Mouse (Mus musculus) liver, postnatal 0 days (tissue): ENCODE data around the gene Dennd2a. TPM values are rescaled to one million over a fixed set of nuclear protein-coding genes. Genes with fewer than 3 reads are reported as not detected.

Experiments used
- ATAC-seq: fragments of 200-750 bp; cut with Nextera tagmentation; 2 replicates; pipeline ENCODE4 v1.8.0; 2017; ENCODE audit warnings: mild to moderate bottlenecking, moderate library complexity
- DNase-seq: peaks from one replicate; pipeline ENCODE4 v3.0.0-alpha.2; 2016
- H3K27ac ChIP-seq: fragments of 300-500 bp; sonication (generic); 2 replicates; pipeline ENCODE4 v1.5.1; 2014; ENCODE audit warnings: antibody characterized with exemption, moderate library complexity, mild to moderate bottlenecking, low read depth
- H3K27me3 ChIP-seq: fragments of 300-500 bp; sonication (generic); 2 replicates; pipeline ENCODE4 v1.6.1; 2014; ENCODE audit warnings: low read length, control low read depth, mixed read lengths; ENCODE audit not compliant: insufficient read depth
- H3K36me3 ChIP-seq: fragments of 300-500 bp; sonication (generic); replicated peaks from 2 replicates; pipeline ENCODE4 v1.6.1; 2014; ENCODE audit warnings: mild to moderate bottlenecking, control low read depth, low read length, moderate library complexity, mixed read lengths; ENCODE audit not compliant: insufficient read depth
- H3K4me1 ChIP-seq: fragments of 300-500 bp; sonication (generic); 2 replicates; pipeline ENCODE4 v1.6.1; 2014; ENCODE audit warnings: antibody characterized with exemption, mild to moderate bottlenecking, control low read depth; ENCODE audit not compliant: insufficient read depth
- H3K4me2 ChIP-seq: fragments of 300-500 bp; sonication (generic); 2 replicates; pipeline ENCODE4 v1.6.1; 2014; ENCODE audit warnings: low read depth, mild to moderate bottlenecking, low read length, moderate library complexity, mixed read lengths
- H3K4me3 ChIP-seq: fragments of 300-500 bp; sonication (generic); 2 replicates; pipeline ENCODE4 v1.5.1; 2014; ENCODE audit warnings: low read depth, low read length
- H3K9ac ChIP-seq: fragments of 300-500 bp; sonication (generic); replicated peaks from 2 replicates; pipeline ENCODE4 v1.6.1; 2014; ENCODE audit warnings: mild to moderate bottlenecking, moderate library complexity
- H3K9me3 ChIP-seq: fragments of 300-500 bp; sonication (generic); 2 replicates; pipeline ENCODE4 v1.6.1; 2016; ENCODE audit warnings: mild to moderate bottlenecking, control low read depth, low read length, mixed read lengths
- CTCF ChIP-seq: sonication (generic); IDR thresholded peaks from 2 replicates; pipeline ENCODE4 v1.5.1; 2016; ENCODE audit warnings: antibody characterized with exemption, low read depth
- EP300 ChIP-seq: IDR thresholded peaks from 2 replicates; pipeline ENCODE4 v1.6.1; 2016; ENCODE audit warnings: antibody characterized with exemption, low read depth, mild to moderate bottlenecking
- WGBS: fragments of 180-500 bp; shearing (Covaris S2); extraction: QIAGEN DNeasy Blood & Tissue Kit; methylation state at CpG from one replicate; pipeline ENCODE4 v1.1.7; 2014; ENCODE audit not compliant: insufficient replicate concordance; 5-methylcytosine and 5-hydroxymethylcytosine counted together
- polyA plus RNA-seq: library from polyadenylated mRNA; unstranded; fragments of >200 nt; fragmentation: Nextera tagmentation; extraction: Ambion mirVana; gene quantifications from 2 replicates; pipeline ENCODE4 v1.2.1, GENCODE M21; 2015

Dennd2a gene
- polyA plus RNA-seq, 1 experiment from 2014 or later, result 1.6 TPM

DNA sequence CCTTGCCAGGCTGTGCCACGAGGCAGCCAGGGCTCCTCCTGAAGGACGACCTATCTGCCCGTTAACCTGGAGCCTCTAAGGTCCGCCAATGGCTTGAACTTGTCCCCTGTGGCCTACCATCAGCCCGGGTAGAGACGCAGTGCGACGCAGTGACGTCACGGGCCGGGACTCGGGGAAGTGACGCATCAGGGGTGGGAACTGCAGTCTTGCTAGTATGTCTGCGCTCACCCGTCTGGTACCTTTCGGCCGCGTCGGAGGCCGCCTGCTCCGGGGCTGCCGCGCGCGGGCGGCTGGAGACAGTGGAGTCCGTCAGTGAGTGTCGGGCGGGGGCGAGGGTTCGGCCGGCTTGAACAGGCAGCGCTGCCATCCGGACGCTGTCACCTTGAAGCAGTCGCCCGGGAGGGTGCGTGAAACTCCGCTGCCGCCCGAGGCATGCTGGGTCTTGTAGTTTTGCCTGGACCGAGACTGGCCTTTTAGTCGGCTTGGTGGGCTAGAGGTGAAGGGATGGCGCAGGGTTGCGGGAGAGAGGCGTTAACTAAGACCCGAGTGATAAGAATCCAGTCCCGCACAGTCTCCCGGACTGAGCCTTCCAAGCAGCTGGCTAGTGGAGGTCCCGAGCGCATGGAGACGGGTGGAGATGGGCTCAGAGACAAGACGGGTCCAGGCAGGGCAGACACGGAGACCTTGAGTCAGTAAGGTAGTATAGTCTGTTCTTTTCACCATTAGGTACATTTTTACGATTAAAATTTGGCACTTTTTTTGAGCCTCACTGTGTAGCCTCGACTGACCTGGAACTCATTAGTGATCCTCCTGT lies 34.9 kb upstream of the Dennd2a start, which contains the start of gene Ndufb2:
Gene Ndufb2, plus strand, starts transcription at position 174 of the 814 bp plus-strand sequence.
- H3K4me1 ChIP-seq, result peaks cover 18% of the 10 kb centered on the region
- ATAC-seq (peak; percentile 99), DNase-seq (peak; percentile 97)
- under 1% methylated on average over 53 of the region's 56 CpGs for WGBS
- peak within 1 kb of the TSS; percentile 81 for H3K27ac ChIP-seq
- H3K4me3 ChIP-seq, result peak within 1 kb of the TSS; percentile 81
- peak within 1 kb of the TSS; percentile 87 for H3K4me2 ChIP-seq
- H3K9ac ChIP-seq, result peak within 1 kb of the TSS; percentile 78
- H3K9me3 ChIP-seq, result no peaks in the 10 kb centered on the region
- H3K27me3 ChIP-seq, result no peaks in the 10 kb centered on the region
- no peak for TF ChIP-seq EP300
- TF ChIP-seq CTCF, result no peak
- peaks cover 23% of the 10 kb centered on the region; the same call in 1 of the 2 replicates for H3K36me3 ChIP-seq

DNA sequence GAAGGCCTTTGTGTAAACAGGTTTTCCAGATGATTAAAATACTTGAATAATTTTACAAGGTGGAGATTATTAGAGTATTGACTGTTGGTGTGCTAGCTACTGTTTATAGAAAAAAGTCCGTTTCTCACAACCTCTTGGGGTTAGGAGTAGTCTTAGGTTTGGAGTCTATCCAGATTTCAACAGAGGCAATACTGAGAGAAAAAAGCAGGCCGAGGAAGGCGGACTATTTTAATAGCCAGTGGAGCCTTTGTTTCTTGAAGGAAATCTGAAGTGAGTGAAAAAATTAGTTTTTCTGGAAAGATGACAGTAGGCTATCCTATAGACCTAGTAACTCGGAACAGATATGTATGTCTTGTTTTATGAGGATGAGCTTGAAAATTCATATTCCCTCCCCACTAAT lies 33.8 kb upstream of the Dennd2a start:
- DNase-seq, result no peak
- Histone ChIP-seq H3K36me3 (peaks cover 18% of the 10 kb centered on the region), H3K27me3 (no peaks in the 10 kb centered on the region), H3K4me1 (peaks cover 18% of the 10 kb centered on the region), H3K9ac (no peak overlapping the region), H3K4me2 (no peak overlapping the region), H3K27ac (no peak overlapping the region), H3K9me3 (no peaks in the 10 kb centered on the region), H3K4me3 (no peak overlapping the region)
- TF ChIP-seq EP300 (no peak), CTCF (no peak)
- WGBS, result 94% methylated on average over 4 of the region's 4 CpGs
- ATAC-seq, result no peak

DNA sequence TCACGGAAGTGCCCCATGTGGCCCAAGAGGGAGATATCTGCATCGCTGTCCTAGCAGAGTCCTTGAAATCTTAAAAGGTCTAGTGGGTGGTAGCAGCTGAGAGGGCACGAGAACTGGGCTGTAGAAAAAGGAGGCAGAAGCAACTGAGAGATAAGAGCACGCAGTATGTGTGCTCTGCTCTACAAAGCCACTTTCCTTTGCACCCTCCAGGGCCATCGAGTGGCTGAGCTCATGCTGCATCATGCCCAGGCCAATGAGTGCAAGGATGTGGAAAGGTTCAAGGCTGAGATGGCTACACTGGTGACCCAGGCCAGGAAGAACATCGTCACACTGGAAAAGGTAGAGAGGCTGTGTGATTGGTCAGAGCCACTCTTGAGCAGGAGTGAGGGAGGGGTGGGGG lies 27.9 kb upstream of the Dennd2a start, which contains the start of gene Gm42420:
Gene Gm42420, plus strand, starts transcription at position 237 of the 400 bp plus-strand sequence.
- Histone ChIP-seq H3K27ac (no peak within 1 kb of the TSS), H3K9me3 (no peaks in the 10 kb centered on the region), H3K4me2 (no peak within 1 kb of the TSS), H3K36me3 (peaks cover 40% of the 10 kb centered on the region), H3K4me3 (no peak within 1 kb of the TSS), H3K27me3 (no peaks in the 10 kb centered on the region), H3K4me1 (0 out of 2 replicates have a peak, but pooled peaks cover 4% of the 10 kb centered on the region), H3K9ac (no peak within 1 kb of the TSS)
- WGBS, result 72% methylated on average over 6 of the region's 6 CpGs
- ATAC-seq (no peak), DNase-seq (no peak)
- TF ChIP-seq EP300, result no peak

DNA sequence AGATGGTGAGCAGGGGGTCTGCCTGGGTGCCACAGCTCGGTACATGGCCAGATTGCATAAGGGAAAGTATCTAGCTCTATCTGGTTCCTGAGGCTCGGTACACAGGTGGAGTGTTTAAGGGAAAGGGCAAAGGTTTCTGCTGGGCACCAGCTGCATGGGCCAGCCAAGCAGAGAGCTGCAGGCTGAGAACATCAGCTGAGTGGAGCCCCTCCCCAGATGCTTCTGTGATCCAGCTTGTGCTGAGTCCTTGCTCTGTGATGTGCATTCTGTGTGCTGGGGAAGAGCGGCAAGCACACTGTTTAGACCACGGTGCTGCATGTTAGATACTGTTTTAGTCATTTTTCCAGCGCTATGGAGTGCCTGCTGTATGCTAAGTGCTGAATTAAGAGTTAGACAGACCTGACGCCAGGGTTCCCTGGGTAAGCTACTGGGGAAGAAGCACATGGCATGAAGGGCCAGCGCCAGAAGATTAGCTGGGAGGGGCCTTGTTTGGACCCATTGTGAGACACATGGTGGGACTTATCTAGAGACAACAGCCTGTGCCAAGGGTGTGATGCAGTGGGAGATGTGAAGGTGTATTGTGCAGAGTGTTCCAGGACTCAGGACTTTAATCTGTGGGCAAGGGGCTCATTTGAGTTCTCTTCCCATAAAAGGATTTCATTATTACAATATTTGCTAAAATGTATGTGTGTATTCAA lies 23.6 kb upstream of the Dennd2a start:
- 0 out of 2 replicates have a peak, but pooled peaks cover 4% of the 10 kb centered on the region for H3K4me1 ChIP-seq
- ATAC-seq (peak; percentile 90), DNase-seq (no peak)
- H3K4me2 ChIP-seq, result no peak overlapping the region
- 53% methylated on average over 7 of the region's 7 CpGs for WGBS
- no peak overlapping the region for H3K4me3 ChIP-seq
- H3K27ac ChIP-seq, result no peak overlapping the region
- no peaks in the 10 kb centered on the region for H3K27me3 ChIP-seq
- TF ChIP-seq EP300 (peak; percentile 66; the same call in 1 of the 2 replicates), CTCF (no peak)
- no peak overlapping the region for H3K9ac ChIP-seq
- no peaks in the 10 kb centered on the region for H3K9me3 ChIP-seq
- H3K36me3 ChIP-seq, result peaks cover 41% of the 10 kb centered on the region

DNA sequence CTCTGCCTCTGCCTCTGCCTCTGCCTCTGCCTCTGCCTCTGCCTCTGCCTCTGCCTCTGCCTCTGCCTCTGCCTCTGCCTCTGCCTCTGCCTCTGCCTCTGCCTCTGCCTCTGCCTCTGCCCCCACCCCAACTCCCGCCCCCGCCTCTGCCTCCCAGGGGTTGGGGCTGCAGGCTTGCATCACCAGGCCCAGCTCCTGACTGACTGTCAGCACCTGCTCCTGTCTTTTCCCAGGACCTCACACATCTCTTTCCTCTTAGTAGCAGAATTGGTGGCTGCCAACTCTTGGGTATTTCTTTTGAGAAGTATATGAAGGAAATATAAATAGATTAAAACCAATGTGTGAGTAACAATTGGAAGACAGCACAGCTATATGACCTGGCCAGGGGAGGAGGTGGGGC lies 22.9 kb upstream of the Dennd2a start:
- Histone ChIP-seq H3K9me3 (no peaks in the 10 kb centered on the region), H3K4me2 (no peak overlapping the region), H3K9ac (no peak overlapping the region), H3K4me3 (no peak overlapping the region), H3K27me3 (no peaks in the 10 kb centered on the region), H3K27ac (no peak overlapping the region), H3K36me3 (peaks cover 39% of the 10 kb centered on the region), H3K4me1 (0 out of 2 replicates have a peak, but pooled peaks cover 4% of the 10 kb centered on the region)
- 49% methylated on average over 2 of the region's 2 CpGs for WGBS
- DNase-seq, result no peak
- TF ChIP-seq EP300, result no peak
- no peak for TF ChIP-seq CTCF
- no peak for ATAC-seq

DNA sequence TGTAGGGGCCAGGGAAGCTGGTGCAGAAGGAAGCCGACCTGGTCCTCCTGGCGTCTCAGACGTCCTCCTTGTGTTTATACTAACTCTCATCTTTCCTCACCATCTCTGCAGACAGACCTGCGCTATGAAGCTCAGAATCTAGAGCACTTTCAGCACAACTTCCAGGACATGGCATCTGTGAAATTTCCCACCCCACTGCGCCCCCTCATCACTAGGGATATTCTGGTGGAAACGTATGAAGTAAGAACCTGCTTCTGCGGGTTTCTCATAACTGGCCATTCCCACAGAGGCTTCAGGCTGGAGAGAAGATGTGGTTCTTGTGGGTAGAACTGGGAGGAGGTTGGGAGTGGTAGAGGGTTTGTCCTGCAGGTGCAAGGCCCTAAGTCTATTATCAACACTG lies 21.9 kb upstream of the Dennd2a start:
- H3K4me1 ChIP-seq, result peaks cover 10% of the 10 kb centered on the region
- TF ChIP-seq EP300 (no peak), CTCF (no peak)
- WGBS, result 90% methylated on average over 7 of the region's 7 CpGs
- H3K36me3 ChIP-seq, result peaks cover 34% of the 10 kb centered on the region
- DNase-seq (no peak), ATAC-seq (no peak)
- no peaks in the 10 kb centered on the region for H3K9me3 ChIP-seq
- no peak overlapping the region for H3K9ac ChIP-seq
- H3K4me3 ChIP-seq, result no peak overlapping the region
- H3K27me3 ChIP-seq, result no peaks in the 10 kb centered on the region
- no peak overlapping the region for H3K27ac ChIP-seq
- H3K4me2 ChIP-seq, result no peak overlapping the region
